Mouse (Mus musculus) testis, adult 10 weeks (tissue): ENCODE results near the gene Zfp212. TPM values are rescaled to one million over a fixed set of nuclear protein-coding genes. Genes with fewer than 3 reads are reported as not detected.

Source experiments
- polyA plus RNA-seq: library from polyadenylated mRNA; stranded (reverse); fragments of 350-450 nt; fragmentation: Illumina TruSeq; extraction: RNeasy Lipid Tissue Mini Kit (QIAGEN cat#74804); gene quantifications from one replicate; pipeline ENCODE4 v1.2.3, GENCODE M21; 2014; ENCODE audit warnings: low read depth, low replicate concordance

Gene Zfp212
- 4.7 TPM for polyA plus RNA-seq

GRCm38 (mm10) chr6:47920447-47921340 is at the start of gene Zfp212:
Gene Zfp212, plus strand, starts transcription at chr6:47920476.

GRCm38 (mm10) chr6:47877058-47877457 is 43.2 kb upstream of the Zfp212 start, which contains the start of gene Zfp282:
Gene Zfp282, plus strand, starts transcription at chr6:47877204.

GRCm38 (mm10) chr6:47953191-47953726 is 33.0 kb downstream of the Zfp212 start, which contains the start of gene Zfp956:
Gene Zfp956, plus strand, starts transcription at chr6:47953390.

Other genes with a start within 250 kb of the Zfp212 start
- gene Pdia4, start 107.0 kb upstream of the Zfp212 start, polyA plus RNA-seq, result 34.6 TPM
- 4.5 TPM for gene Zfp786, start 89.6 kb upstream of the Zfp212 start, polyA plus RNA-seq
- 9.1 TPM for gene Zfp398, start 84.8 kb upstream of the Zfp212 start, polyA plus RNA-seq
- 0.48 TPM for gene Zfp282, start 43.3 kb upstream of the Zfp212 start, polyA plus RNA-seq
- gene Zfp956, start 32.9 kb downstream of the Zfp212 start, polyA plus RNA-seq, result 24.8 TPM
- gene Zfp777, start 128.4 kb downstream of the Zfp212 start, polyA plus RNA-seq, result 3.2 TPM
- 8.9 TPM for gene Zfp746, start 166.1 kb downstream of the Zfp212 start, polyA plus RNA-seq